Mouse (Mus musculus) C2C12 (cell line): Measurements from ENCODE around the gene Treh. TPM values are rescaled to one million over a fixed set of nuclear protein-coding genes. Genes with fewer than 3 reads are reported as not detected.

Source experiments
- H3K27me3 ChIP-seq: one replicate; pipeline ENCODE4 v1.6.1; 2011; ENCODE audit not compliant: control insufficient read depth, insufficient read depth, insufficient read length
- H3K36me3 ChIP-seq: one replicate; pipeline ENCODE4 v1.6.1; 2011; ENCODE audit not compliant: control insufficient read depth, insufficient read depth
- H3K4me3 ChIP-seq: one replicate; pipeline ENCODE4 v1.5.1; 2011; ENCODE audit warnings: mild to moderate bottlenecking, control low read depth; ENCODE audit not compliant: poor library complexity, insufficient read depth, severe bottlenecking
- H3K79me2 ChIP-seq: one replicate; pipeline ENCODE4 v1.6.1; 2011; ENCODE audit not compliant: control insufficient read depth, insufficient read depth
- H3K79me3 ChIP-seq: one replicate; pipeline ENCODE4 v1.6.1; 2011; ENCODE audit warnings: low read depth, control low read depth
- H3ac ChIP-seq: one replicate; pipeline ENCODE3; 2011; ENCODE audit warnings: low read depth; ENCODE audit not compliant: control insufficient read depth, insufficient read length
- CEBPB ChIP-seq: IDR thresholded peaks from one replicate; pipeline ENCODE4 v1.6.1; 2011; ENCODE audit warnings: low read depth, mild to moderate bottlenecking, control low read depth, moderate library complexity
- CTCF ChIP-seq: IDR thresholded peaks from one replicate; pipeline ENCODE4 v1.5.1; 2011; ENCODE audit not compliant: control insufficient read depth, insufficient read depth, insufficient read length
- FOSL1 ChIP-seq: IDR thresholded peaks from one replicate; pipeline ENCODE4 v1.8.0; 2011; ENCODE audit warnings: mild to moderate bottlenecking, low read length; ENCODE audit not compliant: poor library complexity, insufficient read depth, severe bottlenecking
- MAX ChIP-seq: IDR thresholded peaks from one replicate; pipeline ENCODE4 v1.6.1; 2011; ENCODE audit warnings: mild to moderate bottlenecking, control low read depth
- MYOD1 ChIP-seq: IDR thresholded peaks from one replicate; pipeline ENCODE4 v1.6.1; 2011; ENCODE audit warnings: low read depth; ENCODE audit not compliant: control insufficient read depth, insufficient read length
- MYOG ChIP-seq: IDR thresholded peaks from one replicate; pipeline ENCODE4 v1.6.1; 2011; ENCODE audit not compliant: control insufficient read depth, insufficient read length; ENCODE audit errors: extremely low read depth
- USF1 ChIP-seq: IDR thresholded peaks from one replicate; pipeline ENCODE4 v1.6.1; 2011; ENCODE audit warnings: low read depth, mild to moderate bottlenecking, control low read depth, moderate library complexity
- polyA plus RNA-seq: library from polyadenylated mRNA; unstranded; fragments of >200 nt; fragmentation: generic; extraction: Trizol; gene quantifications from one replicate; pipeline ENCODE4 v1.2.1, GENCODE M21; 2012; ENCODE audit warnings: missing spikeins

Treh gene
- polyA plus RNA-seq, 1 experiment: not detected

- H3K27me3 ChIP-seq: no peaks in the 10 kb centered on the region
- no peak overlapping the region for H3K4me3 ChIP-seq
- H3K79me3 ChIP-seq: no peaks in the 10 kb centered on the region
- peaks cover 2% of the 10 kb centered on the region for H3K79me2 ChIP-seq
- peaks cover 65% of the 10 kb centered on the region for H3K36me3 ChIP-seq
- TF ChIP-seq CEBPB (no peak), MYOG (no peak), MYOD1 (no peak), MAX (no peak), USF1 (no peak), CTCF (no peak), FOSL1 (no peak)
- no peak overlapping the region for H3ac ChIP-seq
Observed at GRCm38 (mm10) chr9:44708429-44708765, 35.4 kb downstream of the Treh start.

GRCm38 (mm10) chr9:44708925-44709324 lies 35.9 kb downstream of the Treh start:
- Histone ChIP-seq H3K79me3 (no peaks in the 10 kb centered on the region), H3K4me3 (no peak overlapping the region), H3ac (no peak overlapping the region), H3K27me3 (no peaks in the 10 kb centered on the region), H3K36me3 (peaks cover 69% of the 10 kb centered on the region), H3K79me2 (peaks cover 7% of the 10 kb centered on the region)
- TF ChIP-seq MYOD1: no peak
- no peak for TF ChIP-seq MYOG
- TF ChIP-seq CEBPB: no peak
- no peak for TF ChIP-seq CTCF
- TF ChIP-seq FOSL1: no peak
- no peak for TF ChIP-seq MAX
- TF ChIP-seq USF1: no peak

GRCm38 (mm10) chr9:44709600-44709999 lies 36.6 kb downstream of the Treh start:
- Histone ChIP-seq H3K36me3 (peaks cover 71% of the 10 kb centered on the region), H3K79me3 (peaks cover under 1% of the 10 kb centered on the region), H3K4me3 (no peak overlapping the region), H3ac (no peak overlapping the region), H3K27me3 (no peaks in the 10 kb centered on the region), H3K79me2 (peaks cover 12% of the 10 kb centered on the region)
- TF ChIP-seq MYOG (no peak), CTCF (peak; percentile 64), FOSL1 (no peak), MYOD1 (no peak), USF1 (no peak)

- H3K79me3 ChIP-seq: peaks cover 2% of the 10 kb centered on the region
- no peak overlapping the region for H3ac ChIP-seq
- H3K4me3 ChIP-seq: no peak overlapping the region
- peaks cover 72% of the 10 kb centered on the region for H3K36me3 ChIP-seq
- no peaks in the 10 kb centered on the region for H3K27me3 ChIP-seq
- peaks cover 17% of the 10 kb centered on the region for H3K79me2 ChIP-seq
- TF ChIP-seq MYOG (no peak), USF1 (no peak), FOSL1 (no peak), CTCF (no peak), MYOD1 (no peak), CEBPB (no peak), MAX (no peak)
Observed at GRCm38 (mm10) chr9:44710213-44710612, 37.2 kb downstream of the Treh start.

GRCm38 (mm10) chr9:44711602-44712001 lies 38.6 kb downstream of the Treh start:
- TF ChIP-seq CTCF: no peak
- no peak for TF ChIP-seq USF1
- no peak for TF ChIP-seq FOSL1
- TF ChIP-seq MYOD1: no peak
- TF ChIP-seq MYOG: no peak
- TF ChIP-seq MAX: no peak
- no peak for TF ChIP-seq CEBPB
- peaks cover 17% of the 10 kb centered on the region for H3K79me2 ChIP-seq
- H3ac ChIP-seq: no peak overlapping the region
- H3K4me3 ChIP-seq: no peak overlapping the region
- H3K36me3 ChIP-seq: peaks cover 64% of the 10 kb centered on the region
- H3K79me3 ChIP-seq: peaks cover 2% of the 10 kb centered on the region
- no peaks in the 10 kb centered on the region for H3K27me3 ChIP-seq

GRCm38 (mm10) chr9:44713080-44713479 lies 40.0 kb downstream of the Treh start:
- H3K36me3 ChIP-seq: peaks cover 56% of the 10 kb centered on the region
- H3ac ChIP-seq: no peak overlapping the region
- no peak for TF ChIP-seq CTCF
- H3K4me3 ChIP-seq: no peak overlapping the region
- peaks cover 2% of the 10 kb centered on the region for H3K79me3 ChIP-seq
- peaks cover 17% of the 10 kb centered on the region for H3K79me2 ChIP-seq
- H3K27me3 ChIP-seq: no peaks in the 10 kb centered on the region

GRCm38 (mm10) chr9:44713574-44713973 lies 40.5 kb downstream of the Treh start:
- Histone ChIP-seq H3K79me2 (peaks cover 17% of the 10 kb centered on the region), H3K4me3 (no peak overlapping the region), H3K27me3 (no peaks in the 10 kb centered on the region), H3ac (no peak overlapping the region), H3K79me3 (peaks cover 7% of the 10 kb centered on the region), H3K36me3 (peaks cover 58% of the 10 kb centered on the region)
- TF ChIP-seq MYOG (no peak), MYOD1 (no peak), MAX (no peak), FOSL1 (no peak), CTCF (no peak), CEBPB (no peak), USF1 (no peak)
